Mouse (Mus musculus): ENCODE measurements around the gene Nap1l5.
"Not testable (repeated sequence)": the region's sequence is repeated elsewhere in the genome, so short reads cannot be mapped to it uniquely, and the experiment has no call there.

The Nap1l5 gene

GRCm38 (mm10) chr6:58904551-58904950, 2.3 kb downstream of the Nap1l5 start:
- peak; percentile 18 for DNase-seq (ENCODE audit: low spot score)

DNA sequence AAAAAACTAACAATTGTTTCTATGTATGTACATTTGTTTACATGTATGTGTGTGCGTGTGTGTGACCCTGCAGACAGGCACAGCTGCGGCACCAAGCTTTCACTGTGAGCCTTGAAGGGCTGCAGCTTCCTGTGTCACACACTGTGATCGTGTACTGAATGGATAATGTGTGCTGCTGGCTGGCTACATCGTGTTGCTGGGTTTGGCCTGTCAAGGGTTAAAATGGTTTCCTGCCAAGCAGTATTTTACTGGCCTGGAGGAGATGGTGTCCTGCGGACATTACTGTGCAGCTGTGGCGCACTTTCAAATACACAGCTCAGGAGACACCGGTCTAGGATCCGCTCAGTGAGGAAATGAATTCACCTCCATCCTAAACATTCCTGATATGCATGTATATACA, 3.7 kb downstream of the Nap1l5 start:
- DNase-seq (ENCODE audit: low spot score): peak; percentile 52

GRCm38 (mm10) chr6:58900536-58900935, 6.3 kb downstream of the Nap1l5 start:
- no peak for DNase-seq (ENCODE audit: low spot score)

GRCm38 (mm10) chr6:58899076-58899475, 7.8 kb downstream of the Nap1l5 start:
- DNase-seq (ENCODE audit: low spot score): no peak

- no peak for DNase-seq (ENCODE audit: low spot score)
These were observed 10.2 kb downstream of the Nap1l5 start for GRCm38 (mm10) chr6:58896648-58897047.

DNA sequence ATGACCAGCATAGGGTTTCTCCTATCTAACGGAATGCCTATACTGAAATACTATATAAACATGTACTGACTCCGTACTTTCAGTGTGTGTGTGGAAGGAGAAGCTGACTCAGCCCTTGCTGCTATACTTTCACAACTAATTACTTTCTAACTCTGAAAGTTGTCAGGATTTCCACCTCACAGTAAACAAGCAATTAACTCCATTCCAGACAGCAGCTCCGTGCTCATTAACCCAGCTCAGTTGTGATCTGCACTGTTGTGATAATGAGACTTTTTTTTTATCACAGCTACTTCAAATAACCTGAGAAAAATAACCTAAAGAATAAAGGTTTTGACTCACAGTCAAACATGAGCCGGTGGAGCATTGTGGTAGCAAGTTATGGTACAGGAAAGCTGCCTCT, 11.9 kb downstream of the Nap1l5 start:
- DNase-seq (ENCODE audit: low spot score): no peak

GRCm38 (mm10) chr6:58893307-58893706, 13.6 kb downstream of the Nap1l5 start:
- DNase-seq (ENCODE audit: low spot score): no peak

DNA sequence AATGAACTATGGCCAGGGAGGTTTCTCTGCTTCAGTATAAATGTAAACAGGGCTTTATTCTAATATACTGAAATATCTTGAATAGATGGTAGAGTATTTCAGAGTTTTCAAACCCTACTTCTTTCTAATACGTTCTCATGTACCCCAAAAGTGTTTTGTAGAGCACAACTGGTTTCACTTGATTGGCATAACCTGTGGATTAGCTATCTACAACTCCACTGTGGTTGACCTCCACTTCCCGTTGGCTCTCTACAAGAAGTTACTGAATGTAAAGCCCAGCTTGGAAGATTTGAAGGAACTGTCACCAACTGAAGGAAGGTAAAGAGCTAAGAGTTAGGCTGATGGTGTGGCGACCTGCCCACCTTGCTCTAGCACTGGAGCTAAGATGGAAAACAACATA, 17.0 kb downstream of the Nap1l5 start:
- no peak for DNase-seq (ENCODE audit: low spot score)

DNA sequence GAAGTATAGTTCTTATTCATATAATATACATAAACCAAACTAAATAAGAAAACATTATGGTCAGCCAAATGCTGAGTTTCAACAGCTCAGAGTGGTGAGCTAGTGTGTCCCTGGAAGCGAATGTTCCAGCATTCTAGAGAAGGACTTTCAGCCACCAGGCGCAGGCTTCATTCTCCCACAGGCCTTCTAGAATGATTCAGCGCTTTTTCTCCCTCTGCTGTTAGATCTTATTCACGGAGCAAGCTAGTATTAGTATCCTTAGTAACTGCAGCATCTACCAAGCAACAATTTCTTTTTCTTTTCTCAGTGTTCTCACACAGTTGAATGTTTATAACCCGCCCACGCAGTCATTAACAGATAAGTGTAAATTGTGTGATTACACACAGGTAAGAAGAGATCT, 24.6 kb downstream of the Nap1l5 start:
- no peak for DNase-seq (ENCODE audit: low spot score)

GRCm38 (mm10) chr6:58881363-58881762, 25.5 kb downstream of the Nap1l5 start:
- DNase-seq (ENCODE audit: low spot score): no peak

DNA sequence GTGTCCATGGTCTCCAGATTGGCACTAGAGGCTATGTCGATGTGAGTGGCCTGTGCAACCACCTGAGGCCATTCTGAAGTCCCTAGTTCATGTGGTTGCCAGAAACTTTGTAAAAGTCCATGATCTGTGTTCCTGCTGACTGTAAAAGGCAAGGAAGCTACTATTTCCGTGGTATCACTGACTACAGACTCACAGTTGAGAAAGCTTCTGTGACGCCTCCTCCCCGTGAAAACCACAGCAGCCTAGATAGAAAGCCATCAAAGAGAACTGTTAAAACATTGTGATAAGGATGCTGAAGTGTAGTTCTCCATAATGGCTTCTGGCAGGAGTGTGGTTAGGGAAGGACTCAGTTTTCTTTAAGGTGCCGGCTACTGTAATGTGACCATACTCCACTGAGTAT, 26.0 kb downstream of the Nap1l5 start:
- DNase-seq (ENCODE audit: low spot score): no peak

- no peak for DNase-seq (ENCODE audit: low spot score)
These were observed 26.9 kb downstream of the Nap1l5 start for GRCm38 (mm10) chr6:58879987-58880386.

- no peak for DNase-seq (ENCODE audit: low spot score)
These were observed 27.3 kb downstream of the Nap1l5 start for GRCm38 (mm10) chr6:58879572-58879971.

GRCm38 (mm10) chr6:58867858-58868257, 39.0 kb downstream of the Nap1l5 start:
- not testable (repeated sequence) for DNase-seq (ENCODE audit: low spot score)

- DNase-seq (ENCODE audit: low spot score): no peak
These were observed 43.1 kb downstream of the Nap1l5 start for GRCm38 (mm10) chr6:58863631-58864235.

DNA sequence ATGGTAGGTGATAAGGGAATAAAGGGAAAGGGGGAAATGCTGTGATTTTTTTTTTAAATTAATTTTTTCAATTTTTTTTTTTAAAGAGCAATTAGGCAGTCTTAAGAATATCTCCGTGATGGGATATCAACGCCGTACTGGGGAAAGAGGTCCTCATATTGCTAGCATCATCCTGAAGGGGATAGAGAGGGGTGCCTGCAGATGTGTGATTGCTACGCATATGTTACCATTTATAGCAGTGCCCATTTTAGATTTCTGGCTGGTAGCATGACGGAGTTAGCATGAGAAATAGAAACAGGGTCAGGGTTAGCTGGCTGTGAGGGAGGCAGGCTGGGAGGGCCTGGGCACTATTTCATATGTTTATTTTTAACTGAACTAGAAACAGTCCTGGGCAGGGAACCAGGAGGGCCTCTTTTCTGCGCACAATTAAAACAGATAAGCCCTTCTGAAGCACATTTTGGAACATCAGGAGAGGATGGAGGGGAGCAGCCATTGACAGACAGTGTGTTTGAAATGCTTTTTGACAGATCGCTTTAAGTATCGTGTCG, 44.4 kb downstream of the Nap1l5 start:
- DNase-seq (ENCODE audit: low spot score): no peak

DNA sequence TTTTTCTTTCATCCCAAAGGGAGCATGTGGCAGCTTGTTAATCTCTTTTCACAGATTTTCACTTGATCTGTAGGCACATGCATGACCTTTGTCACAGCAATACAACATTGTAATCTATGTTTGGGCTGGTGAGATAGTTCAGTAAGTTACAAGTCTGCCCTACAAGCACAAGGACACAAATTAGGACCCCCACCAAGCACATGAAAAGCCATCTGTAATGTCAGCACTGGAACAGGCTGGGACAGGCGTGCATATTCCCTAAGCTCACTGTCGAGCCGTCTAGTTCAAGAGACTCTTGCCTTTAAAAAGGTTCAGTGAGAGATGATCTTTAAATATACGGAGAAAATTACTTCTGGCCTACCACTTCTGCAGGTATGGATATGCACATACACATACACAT, 47.4 kb downstream of the Nap1l5 start:
- DNase-seq (ENCODE audit: low spot score): no peak

- DNase-seq (ENCODE audit: low spot score): no peak
These were observed 50.4 kb downstream of the Nap1l5 start for GRCm38 (mm10) chr6:58856494-58856893.

DNA sequence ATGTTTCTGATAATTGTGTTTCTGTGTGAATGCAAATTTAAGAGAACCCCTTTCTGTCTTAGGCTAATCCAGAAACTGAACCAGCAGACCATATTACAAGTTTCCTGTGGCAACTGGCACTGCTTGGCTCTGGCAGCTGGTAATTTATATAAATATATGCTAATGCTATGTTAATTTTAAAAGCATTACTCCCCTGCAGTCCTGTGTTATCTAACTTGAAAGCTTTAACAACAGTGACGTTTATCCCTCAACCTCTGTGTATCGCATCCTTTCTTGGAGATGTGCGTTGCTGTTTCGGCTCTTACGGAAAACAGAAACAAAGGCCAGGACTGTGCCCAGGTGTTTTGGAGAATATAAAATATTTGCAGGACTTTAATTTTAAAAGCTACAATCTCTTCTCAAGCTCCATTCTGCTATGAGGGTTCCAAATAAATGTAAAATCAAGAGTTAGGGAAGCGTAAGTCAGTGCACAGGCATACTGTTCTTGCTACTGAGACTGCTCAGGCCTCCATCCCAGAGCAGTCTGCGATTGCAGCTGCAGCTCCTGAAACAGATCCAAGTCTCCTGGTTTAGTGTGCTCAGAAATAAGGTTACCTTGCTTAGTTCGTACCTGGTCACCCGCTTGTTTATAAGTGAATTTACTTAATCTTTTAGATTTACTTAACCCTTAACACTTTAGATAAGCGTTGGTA, 51.1 kb downstream of the Nap1l5 start:
- no peak for DNase-seq (ENCODE audit: low spot score)

Measured in embryo, embryonic 10 days (tissue).